Mouse (Mus musculus): Measurements from ENCODE around the gene Fuz. TPM values are rescaled to one million over a fixed set of nuclear protein-coding genes. Genes with fewer than 3 reads are reported as not detected.
A peak's percentile ranks its signal among the peaks of the same experiment; 100 is the strongest.

Fuz gene
- polyA plus RNA-seq, 1 experiment = 30.7 TPM

DNA sequence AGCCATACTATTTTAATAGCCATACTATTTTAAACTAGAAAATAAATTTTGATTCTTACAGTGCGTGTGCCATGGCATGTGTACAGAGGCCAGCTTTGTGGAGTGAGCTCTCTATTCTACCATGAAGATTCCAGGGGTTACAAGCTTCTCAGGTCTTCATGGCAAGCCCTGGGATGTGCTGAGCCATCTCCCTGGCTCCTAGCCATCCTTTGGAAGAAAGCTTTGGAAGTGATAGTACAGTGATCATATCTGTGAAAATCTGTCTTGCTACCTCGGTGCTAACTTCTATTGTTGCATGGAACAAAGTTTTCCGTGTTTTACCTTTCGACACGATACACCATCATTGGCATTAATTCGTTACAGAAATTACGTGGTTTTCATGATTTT lies 680 bp upstream of the Fuz start:
- Histone ChIP-seq H3K27ac (ENCODE audit: insufficient read depth, low read length) (peak overlapping the region; percentile 91), H3K4me3 (ENCODE audit: insufficient read depth, low read length) (peak overlapping the region; percentile 50), H3K4me1 (ENCODE audit: control insufficient read depth, insufficient read depth, low read length) (peaks cover 7% of the 10 kb centered on the region)
- TF ChIP-seq POLR2A (IDR thresholded peaks at IDR 0.05; ENCODE audit: extremely low read depth, insufficient read depth, low read length) = no peak
- no peak for TF ChIP-seq CTCF (IDR thresholded peaks at IDR 0.05; ENCODE audit: extremely low read depth, insufficient read depth, low read length)

DNA sequence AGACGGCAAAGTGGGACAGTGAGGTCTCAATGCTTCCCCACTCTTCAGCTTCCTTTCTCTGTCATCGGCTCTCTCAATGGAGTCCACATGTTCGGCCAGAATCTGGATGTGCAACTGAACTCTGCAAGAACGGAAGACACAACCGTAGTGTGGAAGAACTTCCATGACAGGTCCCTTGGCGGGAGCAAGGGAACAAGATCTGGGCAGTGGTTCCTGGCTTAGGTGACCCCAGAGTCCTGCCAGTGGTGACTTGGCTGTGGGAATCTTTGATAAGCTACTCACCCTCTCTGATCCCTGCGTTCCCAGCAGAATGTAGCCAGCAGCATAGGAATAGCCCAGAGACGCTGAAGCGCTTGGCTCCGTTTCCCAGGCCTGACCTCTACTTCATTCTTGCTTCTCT lies 620 bp downstream of the Fuz start:
- Histone ChIP-seq H3K27ac (ENCODE audit: insufficient read depth, low read length) (peak overlapping the region; percentile 65), H3K4me1 (ENCODE audit: control insufficient read depth, insufficient read depth, low read length) (peaks cover 2% of the 10 kb centered on the region; the same call in 1 of the 2 replicates), H3K4me3 (ENCODE audit: insufficient read depth, low read length) (peak overlapping the region; percentile 50)
- TF ChIP-seq POLR2A (IDR thresholded peaks at IDR 0.05; ENCODE audit: extremely low read depth, insufficient read depth, low read length) = no peak
- no peak for TF ChIP-seq CTCF (IDR thresholded peaks at IDR 0.05; ENCODE audit: extremely low read depth, insufficient read depth, low read length)

DNA sequence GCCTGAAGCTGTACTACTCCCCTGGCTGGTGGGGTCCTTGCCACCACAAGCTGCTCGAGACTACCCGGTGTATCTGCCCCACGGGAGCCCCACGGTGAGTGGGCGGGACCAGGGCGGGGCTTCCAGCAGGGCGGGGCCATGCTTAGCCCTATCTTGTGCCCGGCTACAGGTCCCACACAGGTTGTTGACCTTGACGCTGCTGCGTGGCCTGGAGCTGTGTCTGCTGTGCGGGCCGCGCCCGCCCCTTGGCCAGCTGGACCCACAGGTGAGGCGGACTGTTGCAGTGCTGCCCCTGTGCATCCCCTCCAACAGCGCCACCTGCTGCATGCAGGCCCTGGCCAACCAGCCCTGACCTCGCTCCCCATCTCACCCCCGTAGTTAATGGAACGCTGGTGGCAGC lies 2.7 kb downstream of the Fuz start:
- no peak overlapping the region for H3K4me3 ChIP-seq (ENCODE audit: insufficient read depth, low read length)
- H3K27ac ChIP-seq (ENCODE audit: insufficient read depth, low read length) = no peak overlapping the region
- no peak for TF ChIP-seq CTCF (IDR thresholded peaks at IDR 0.05; ENCODE audit: extremely low read depth, insufficient read depth, low read length)
- no peak for TF ChIP-seq POLR2A (IDR thresholded peaks at IDR 0.05; ENCODE audit: extremely low read depth, insufficient read depth, low read length)
- H3K4me1 ChIP-seq (ENCODE audit: control insufficient read depth, insufficient read depth, low read length) = peaks cover 5% of the 10 kb centered on the region; the same call in 1 of the 2 replicates

DNA sequence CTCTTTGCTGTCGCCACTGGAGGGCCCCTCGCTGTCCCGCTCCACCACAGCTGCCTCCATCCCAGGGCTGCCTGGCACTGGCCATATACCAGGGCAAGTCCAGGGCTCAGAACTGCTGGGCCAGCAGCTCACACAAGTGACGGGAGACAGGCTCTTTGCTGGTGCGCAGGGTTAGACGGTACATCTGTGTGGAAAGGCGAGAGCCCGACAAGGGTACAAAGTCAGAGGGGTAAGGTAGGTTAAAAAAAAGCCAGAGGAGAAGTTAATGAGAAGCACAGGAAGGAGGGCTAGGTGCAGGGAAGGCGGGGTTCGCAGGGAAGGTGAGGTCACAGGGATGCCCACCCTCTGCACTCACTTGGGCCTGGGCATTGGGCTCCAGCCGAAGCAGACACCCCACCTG lies 4.8 kb downstream of the Fuz start:
- 0 out of 2 replicates have a peak overlapping the region, but pooled peaks have one; percentile 13 for H3K27ac ChIP-seq (ENCODE audit: insufficient read depth, low read length)
- H3K4me1 ChIP-seq (ENCODE audit: control insufficient read depth, insufficient read depth, low read length) = peaks cover 6% of the 10 kb centered on the region
- TF ChIP-seq CTCF (IDR thresholded peaks at IDR 0.05; ENCODE audit: extremely low read depth, insufficient read depth, low read length) = no peak
- TF ChIP-seq POLR2A (IDR thresholded peaks at IDR 0.05; ENCODE audit: extremely low read depth, insufficient read depth, low read length) = no peak
- peak overlapping the region; percentile 0; the same call in 1 of the 2 replicates for H3K4me3 ChIP-seq (ENCODE audit: insufficient read depth, low read length)

DNA sequence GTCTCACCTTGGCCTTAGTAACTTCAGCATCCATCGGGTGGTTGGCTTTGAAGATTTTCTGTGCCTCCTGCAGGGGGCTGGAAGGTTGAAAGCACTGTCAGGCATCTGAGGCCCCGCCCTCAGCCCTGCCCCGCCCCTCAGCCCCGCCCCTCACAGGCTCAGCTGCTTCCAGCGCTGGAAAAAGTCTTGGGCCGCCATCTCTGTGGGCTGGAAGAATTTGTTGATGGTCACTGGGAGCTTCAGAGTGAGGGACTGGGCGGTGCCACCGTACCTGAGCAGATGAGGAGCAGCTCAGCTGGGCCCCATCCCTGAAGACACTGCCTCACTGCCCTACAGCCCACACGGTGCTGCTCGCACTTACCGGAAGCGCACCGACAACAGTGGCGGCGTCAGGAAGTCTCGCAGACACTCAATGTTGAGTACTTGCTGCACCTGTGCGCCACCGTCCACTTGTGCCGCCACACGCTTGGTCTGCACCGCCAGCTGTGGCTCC lies 5.4 kb downstream of the Fuz start:
- H3K4me3 ChIP-seq (ENCODE audit: insufficient read depth, low read length) = peak overlapping the region; percentile 4; the same call in 1 of the 2 replicates
- peak overlapping the region; percentile 25; the same call in 1 of the 2 replicates for H3K27ac ChIP-seq (ENCODE audit: insufficient read depth, low read length)
- peaks cover 6% of the 10 kb centered on the region for H3K4me1 ChIP-seq (ENCODE audit: control insufficient read depth, insufficient read depth, low read length)
- TF ChIP-seq POLR2A (IDR thresholded peaks at IDR 0.05; ENCODE audit: extremely low read depth, insufficient read depth, low read length) (peak; percentile 32; the same call in 1 of the 2 replicates), CTCF (IDR thresholded peaks at IDR 0.05; ENCODE audit: extremely low read depth, insufficient read depth, low read length) (no peak)

DNA sequence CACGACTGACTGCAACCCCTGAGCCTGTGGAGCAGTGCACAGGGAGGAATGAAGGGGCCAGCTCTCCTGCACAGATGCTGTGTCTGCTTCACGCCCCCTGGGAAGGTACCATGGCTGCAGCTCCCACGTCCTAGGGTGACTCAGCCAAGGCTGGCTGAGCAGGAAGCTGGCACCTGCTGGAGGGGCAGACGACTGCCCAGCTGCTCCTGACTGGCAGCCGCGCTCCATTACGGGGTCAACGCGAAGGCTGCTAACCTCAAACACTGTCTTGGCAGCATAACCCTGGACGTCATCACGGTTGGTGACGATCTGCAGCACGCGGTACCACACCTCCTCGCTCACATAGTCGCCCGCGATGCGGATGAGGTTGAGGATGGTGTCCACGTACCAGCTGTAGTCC lies 9.6 kb downstream of the Fuz start:
- Histone ChIP-seq H3K27ac (ENCODE audit: insufficient read depth, low read length) (peak overlapping the region; percentile 10; the same call in 1 of the 2 replicates), H3K4me3 (ENCODE audit: insufficient read depth, low read length) (no peak overlapping the region), H3K4me1 (ENCODE audit: control insufficient read depth, insufficient read depth, low read length) (peaks cover 6% of the 10 kb centered on the region)
- TF ChIP-seq CTCF (IDR thresholded peaks at IDR 0.05; ENCODE audit: extremely low read depth, insufficient read depth, low read length) (no peak), POLR2A (IDR thresholded peaks at IDR 0.05; ENCODE audit: extremely low read depth, insufficient read depth, low read length) (0 out of 2 replicates have a peak, but pooled peaks have one; percentile 14)

DNA sequence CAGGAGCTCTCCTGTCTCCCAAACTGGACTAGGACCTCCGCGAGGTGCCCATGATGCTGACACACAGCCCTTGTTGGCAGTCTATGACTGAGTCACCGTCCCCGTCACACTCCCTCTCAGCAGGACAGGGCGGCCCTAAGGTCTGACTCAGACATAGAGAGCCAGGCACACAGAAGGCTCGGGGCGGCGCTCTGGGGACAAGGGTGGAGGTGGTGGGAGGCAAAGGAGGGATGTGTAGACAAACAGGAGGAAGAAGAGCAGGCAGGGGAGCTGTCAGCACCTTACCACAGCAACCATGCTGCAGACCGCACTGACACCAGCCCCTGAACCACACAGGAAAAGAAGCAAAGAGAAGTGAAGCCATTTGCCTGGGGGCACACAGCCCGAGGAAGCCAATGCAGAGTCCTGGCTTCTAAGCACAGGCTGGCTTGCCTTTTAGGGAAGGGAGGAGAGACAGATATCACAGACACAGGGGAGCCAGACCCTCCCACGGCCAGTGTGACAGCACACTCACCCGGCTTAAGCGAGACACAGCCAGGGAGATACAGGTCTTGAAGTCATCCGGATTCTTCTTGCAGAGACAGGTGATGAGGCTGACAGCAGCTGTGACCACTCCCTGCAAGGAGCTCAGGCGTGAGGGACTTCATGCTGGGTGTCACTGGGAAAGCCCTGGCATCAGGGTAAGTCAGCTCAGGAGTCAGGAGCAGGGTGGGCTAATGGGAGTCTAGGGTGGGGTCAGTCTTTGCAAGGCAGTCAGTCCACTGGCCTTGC lies 13.0 kb downstream of the Fuz start:
- H3K4me1 ChIP-seq (ENCODE audit: control insufficient read depth, insufficient read depth, low read length) = peaks cover 3% of the 10 kb centered on the region
- H3K27ac ChIP-seq (ENCODE audit: insufficient read depth, low read length) = no peak overlapping the region
- H3K4me3 ChIP-seq (ENCODE audit: insufficient read depth, low read length) = no peak overlapping the region
- TF ChIP-seq POLR2A (IDR thresholded peaks at IDR 0.05; ENCODE audit: extremely low read depth, insufficient read depth, low read length) = no peak
- no peak for TF ChIP-seq CTCF (IDR thresholded peaks at IDR 0.05; ENCODE audit: extremely low read depth, insufficient read depth, low read length)

DNA sequence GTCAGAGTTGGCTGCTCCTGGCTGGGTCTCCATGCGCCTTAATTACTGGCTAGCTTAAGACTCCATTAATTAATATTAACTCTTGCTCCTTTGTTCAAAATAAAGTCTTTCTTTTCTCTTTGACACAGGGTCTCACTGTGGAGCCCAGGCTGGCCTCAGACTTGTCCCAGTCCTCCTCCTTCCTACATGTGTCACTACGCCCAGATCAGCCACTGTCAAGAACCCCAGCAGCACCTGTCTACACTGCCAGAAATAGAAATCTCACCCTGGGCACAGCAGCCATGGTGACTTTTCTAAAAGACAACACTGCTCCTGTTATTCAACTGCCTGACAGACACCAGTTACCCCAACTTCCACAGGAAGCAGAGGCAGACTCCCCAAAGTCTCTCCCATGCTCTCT lies 18.5 kb downstream of the Fuz start:
- Histone ChIP-seq H3K4me3 (ENCODE audit: insufficient read depth, low read length) (no peak overlapping the region), H3K27ac (ENCODE audit: insufficient read depth, low read length) (no peak overlapping the region), H3K4me1 (ENCODE audit: control insufficient read depth, insufficient read depth, low read length) (peaks cover 11% of the 10 kb centered on the region)
- no peak for TF ChIP-seq POLR2A (IDR thresholded peaks at IDR 0.05; ENCODE audit: extremely low read depth, insufficient read depth, low read length)
- TF ChIP-seq CTCF (IDR thresholded peaks at IDR 0.05; ENCODE audit: extremely low read depth, insufficient read depth, low read length) = no peak

DNA sequence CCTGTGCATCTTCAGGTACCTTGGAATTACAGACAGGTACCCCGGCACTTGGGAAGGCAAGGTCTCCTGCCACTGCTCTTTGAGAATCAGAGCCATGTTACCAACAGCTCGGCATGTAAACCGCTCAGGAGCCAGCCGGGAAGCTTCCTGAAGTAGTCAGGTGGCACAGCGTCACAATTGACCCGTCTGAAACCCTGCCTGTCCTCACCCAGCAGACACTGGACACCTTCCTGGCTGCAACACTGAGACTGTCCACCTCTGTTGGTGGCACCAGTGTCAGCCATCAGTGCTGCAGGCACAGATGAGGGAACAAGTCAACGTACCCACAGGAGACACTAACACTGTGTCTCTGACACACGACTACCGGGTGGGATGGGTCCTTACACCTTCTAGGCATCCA lies 19.4 kb downstream of the Fuz start:
- Histone ChIP-seq H3K4me3 (ENCODE audit: insufficient read depth, low read length) (no peak overlapping the region), H3K27ac (ENCODE audit: insufficient read depth, low read length) (no peak overlapping the region), H3K4me1 (ENCODE audit: control insufficient read depth, insufficient read depth, low read length) (peaks cover 11% of the 10 kb centered on the region)
- TF ChIP-seq CTCF (IDR thresholded peaks at IDR 0.05; ENCODE audit: extremely low read depth, insufficient read depth, low read length) (no peak), POLR2A (IDR thresholded peaks at IDR 0.05; ENCODE audit: extremely low read depth, insufficient read depth, low read length) (no peak)

DNA sequence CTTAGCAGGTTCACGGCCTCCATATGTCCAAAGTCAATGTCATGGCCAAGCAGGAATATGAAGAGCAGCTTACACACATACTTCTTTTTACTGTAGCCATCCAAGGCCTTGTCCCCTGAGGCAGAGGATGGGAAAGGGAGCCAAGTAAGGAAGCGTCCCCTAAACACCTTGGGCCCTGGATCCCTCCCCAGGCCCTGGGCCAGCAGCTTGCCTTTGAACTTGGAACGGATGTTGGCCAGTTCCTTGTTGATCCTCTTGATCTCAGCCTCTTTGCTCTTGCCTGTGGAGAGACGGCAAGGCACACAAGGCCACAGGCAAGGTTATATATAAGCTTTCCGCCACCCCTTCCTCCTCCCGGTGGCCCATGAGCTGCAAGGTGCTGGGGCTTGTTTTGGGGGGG lies 20.3 kb downstream of the Fuz start:
- no peak for TF ChIP-seq CTCF (IDR thresholded peaks at IDR 0.05; ENCODE audit: extremely low read depth, insufficient read depth, low read length)
- TF ChIP-seq POLR2A (IDR thresholded peaks at IDR 0.05; ENCODE audit: extremely low read depth, insufficient read depth, low read length) = no peak
- Histone ChIP-seq H3K4me1 (ENCODE audit: control insufficient read depth, insufficient read depth, low read length) (peaks cover 11% of the 10 kb centered on the region), H3K27ac (ENCODE audit: insufficient read depth, low read length) (no peak overlapping the region), H3K4me3 (ENCODE audit: insufficient read depth, low read length) (no peak overlapping the region)

All from cortical plate, adult 2 months (tissue).